Mouse (Mus musculus): ENCODE measurements at regions not wholly inside any gene's neighbourhood (a gene's known extent, or its start where the extent isn't known, plus 50 kb on each side); places are given as distances from the start of the nearest gene placed in this dataset.

- Histone ChIP-seq H3K9me3 (ENCODE audit: control insufficient read depth, low read length) (no peaks in the 10 kb centered on the region), H3K4me2 (no peak overlapping the region), H3K4me3 (ENCODE audit: low read depth, low read length) (no peak overlapping the region), H3K4me1 (ENCODE audit: control insufficient read depth, insufficient read depth, low read length) (no peaks in the 10 kb centered on the region), H3K27ac (ENCODE audit: low read depth, low read length) (no peak overlapping the region), H3K9ac (ENCODE audit: low read length) (no peak overlapping the region), H3K36me3 (ENCODE audit: control insufficient read depth, insufficient read depth, low read length) (no peaks in the 10 kb centered on the region), H3K27me3 (ENCODE audit: control insufficient read depth, insufficient read depth, low read length) (no peaks in the 10 kb centered on the region)
- ATAC-seq (ENCODE audit: low FRiP score) (no peak), DNase-seq (ENCODE audit: low spot score, missing footprints) (no peak)
- 86% methylated on average over 2 of the region's 2 CpGs for WGBS
Measured at GRCm38 (mm10) chr10:38147421-38147820, 674.2 kb downstream of the Rfpl4b start.

GRCm38 (mm10) chr10:38139196-38139595 lies 682.4 kb downstream of the Rfpl4b start:
- Histone ChIP-seq H3K4me1 (ENCODE audit: control insufficient read depth, insufficient read depth, low read length) (no peaks in the 10 kb centered on the region), H3K4me3 (ENCODE audit: low read depth, low read length) (no peak overlapping the region), H3K9ac (ENCODE audit: low read length) (no peak overlapping the region), H3K4me2 (no peak overlapping the region), H3K9me3 (ENCODE audit: control insufficient read depth, low read length) (no peaks in the 10 kb centered on the region), H3K27ac (ENCODE audit: low read depth, low read length) (no peak overlapping the region), H3K27me3 (ENCODE audit: control insufficient read depth, insufficient read depth, low read length) (no peaks in the 10 kb centered on the region), H3K36me3 (ENCODE audit: control insufficient read depth, insufficient read depth, low read length) (no peaks in the 10 kb centered on the region)
- DNase-seq (ENCODE audit: low spot score, missing footprints) (no peak), ATAC-seq (ENCODE audit: low FRiP score) (no peak)

DNA sequence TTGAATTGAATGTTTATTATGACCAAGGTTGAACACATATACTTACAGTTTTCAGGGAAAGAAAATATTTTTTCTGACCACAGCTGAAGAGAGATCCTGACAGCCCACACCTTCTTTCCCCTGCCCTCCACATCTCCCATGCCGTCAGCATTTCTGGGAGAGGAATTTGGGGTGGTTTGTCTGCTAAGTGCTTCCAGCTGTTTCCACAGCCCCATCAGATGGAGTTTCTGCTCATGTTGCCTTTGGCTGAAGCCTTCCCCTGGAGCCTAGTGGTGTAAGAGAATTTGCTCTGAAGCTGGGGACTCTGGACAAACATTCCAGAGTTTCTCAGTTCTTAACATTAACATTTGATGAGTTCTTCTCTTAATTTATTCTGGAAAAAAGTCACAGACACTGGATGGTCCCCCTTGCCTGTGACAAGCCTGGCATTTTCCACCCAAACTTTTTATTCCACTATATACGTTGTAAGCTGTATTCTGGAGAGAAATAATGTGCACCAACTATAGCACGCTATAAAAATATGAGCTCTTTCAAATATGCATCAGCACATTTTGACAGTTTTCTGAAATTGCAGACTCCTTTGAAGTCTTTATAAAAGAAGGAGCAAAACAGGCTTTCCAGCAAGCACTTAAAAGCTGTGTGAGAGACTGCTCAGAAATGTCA lies 699.5 kb downstream of the Rfpl4b start:
- 79% methylated on average over 3 of the region's 3 CpGs for WGBS
- Histone ChIP-seq H3K9me3 (ENCODE audit: control insufficient read depth, low read length) (no peaks in the 10 kb centered on the region), H3K27me3 (ENCODE audit: control insufficient read depth, insufficient read depth, low read length) (no peaks in the 10 kb centered on the region), H3K9ac (ENCODE audit: low read length) (no peak overlapping the region), H3K4me1 (ENCODE audit: control insufficient read depth, insufficient read depth, low read length) (no peaks in the 10 kb centered on the region), H3K36me3 (ENCODE audit: control insufficient read depth, insufficient read depth, low read length) (no peaks in the 10 kb centered on the region), H3K4me3 (ENCODE audit: low read depth, low read length) (no peak overlapping the region), H3K4me2 (no peak overlapping the region), H3K27ac (ENCODE audit: low read depth, low read length) (no peak overlapping the region)
- DNase-seq (ENCODE audit: low spot score, missing footprints) = no peak
- ATAC-seq (ENCODE audit: low FRiP score) = no peak

DNA sequence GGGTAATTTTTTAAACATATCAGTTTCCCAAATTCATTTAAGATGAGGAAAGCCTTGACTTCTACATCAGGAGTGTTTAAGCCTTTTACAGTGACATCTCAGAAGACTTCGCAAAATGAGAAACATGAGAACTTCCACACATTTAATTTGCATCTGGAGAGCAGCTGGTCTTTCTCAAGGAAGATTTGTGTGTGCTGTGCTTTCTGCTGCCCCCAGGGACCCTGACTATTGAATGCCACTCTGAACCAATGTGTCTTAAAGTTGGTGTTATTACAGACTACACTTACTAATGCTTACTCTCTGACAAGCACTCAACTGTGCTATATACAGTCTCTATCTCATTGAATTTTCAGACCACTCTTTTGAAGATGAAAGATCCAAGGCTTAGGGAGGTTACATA lies 703.0 kb downstream of the Rfpl4b start:
- no peak overlapping the region for H3K4me3 ChIP-seq (ENCODE audit: low read depth, low read length)
- H3K36me3 ChIP-seq (ENCODE audit: control insufficient read depth, insufficient read depth, low read length) = no peaks in the 10 kb centered on the region
- no peak overlapping the region for H3K9ac ChIP-seq (ENCODE audit: low read length)
- H3K4me2 ChIP-seq = no peak overlapping the region
- H3K27ac ChIP-seq (ENCODE audit: low read depth, low read length) = no peak overlapping the region
- 89% methylated on average over 1 of the region's 1 CpGs for WGBS
- DNase-seq (ENCODE audit: low spot score, missing footprints) (no peak), ATAC-seq (ENCODE audit: low FRiP score) (no peak)
- no peaks in the 10 kb centered on the region for H3K9me3 ChIP-seq (ENCODE audit: control insufficient read depth, low read length)
- H3K4me1 ChIP-seq (ENCODE audit: control insufficient read depth, insufficient read depth, low read length) = no peaks in the 10 kb centered on the region
- H3K27me3 ChIP-seq (ENCODE audit: control insufficient read depth, insufficient read depth, low read length) = no peaks in the 10 kb centered on the region

GRCm38 (mm10) chr10:38116516-38116915 lies 705.1 kb downstream of the Rfpl4b start:
- Histone ChIP-seq H3K9me3 (ENCODE audit: control insufficient read depth, low read length) (no peaks in the 10 kb centered on the region), H3K27ac (ENCODE audit: low read depth, low read length) (no peak overlapping the region), H3K27me3 (ENCODE audit: control insufficient read depth, insufficient read depth, low read length) (no peaks in the 10 kb centered on the region), H3K9ac (ENCODE audit: low read length) (no peak overlapping the region), H3K4me2 (no peak overlapping the region), H3K4me1 (ENCODE audit: control insufficient read depth, insufficient read depth, low read length) (no peaks in the 10 kb centered on the region), H3K36me3 (ENCODE audit: control insufficient read depth, insufficient read depth, low read length) (no peaks in the 10 kb centered on the region), H3K4me3 (ENCODE audit: low read depth, low read length) (no peak overlapping the region)
- WGBS = 86% methylated on average over 1 of the region's 1 CpGs
- ATAC-seq (ENCODE audit: low FRiP score) = no peak
- no peak for DNase-seq (ENCODE audit: low spot score, missing footprints)

DNA sequence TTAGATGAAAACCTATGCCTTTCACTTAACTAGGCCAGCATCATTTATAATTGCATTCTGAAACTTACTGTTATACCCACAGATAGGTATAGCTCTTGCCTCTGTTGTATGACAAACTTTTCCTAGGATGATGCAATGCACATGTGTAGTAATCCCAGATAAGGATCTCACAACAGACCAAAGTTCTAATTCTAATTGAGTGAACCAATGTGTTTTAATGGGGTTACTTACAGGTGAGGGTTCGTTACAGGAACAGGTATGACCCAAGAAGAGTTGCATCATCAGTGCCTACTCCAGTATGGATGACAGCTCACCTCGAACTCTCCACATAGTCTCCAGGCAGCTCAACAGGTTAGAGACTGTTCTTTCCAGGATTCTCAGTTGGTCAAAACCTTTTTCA lies 707.4 kb downstream of the Rfpl4b start:
- ATAC-seq (ENCODE audit: low FRiP score) (no peak), DNase-seq (ENCODE audit: low spot score, missing footprints) (no peak)
- H3K4me3 ChIP-seq (ENCODE audit: low read depth, low read length) = no peak overlapping the region
- no peak overlapping the region for H3K4me2 ChIP-seq
- no peak overlapping the region for H3K27ac ChIP-seq (ENCODE audit: low read depth, low read length)
- 84% methylated on average over 2 of the region's 2 CpGs for WGBS
- H3K9me3 ChIP-seq (ENCODE audit: control insufficient read depth, low read length) = no peaks in the 10 kb centered on the region
- H3K27me3 ChIP-seq (ENCODE audit: control insufficient read depth, insufficient read depth, low read length) = no peaks in the 10 kb centered on the region
- H3K4me1 ChIP-seq (ENCODE audit: control insufficient read depth, insufficient read depth, low read length) = no peaks in the 10 kb centered on the region
- H3K36me3 ChIP-seq (ENCODE audit: control insufficient read depth, insufficient read depth, low read length) = no peaks in the 10 kb centered on the region
- no peak overlapping the region for H3K9ac ChIP-seq (ENCODE audit: low read length)

DNA sequence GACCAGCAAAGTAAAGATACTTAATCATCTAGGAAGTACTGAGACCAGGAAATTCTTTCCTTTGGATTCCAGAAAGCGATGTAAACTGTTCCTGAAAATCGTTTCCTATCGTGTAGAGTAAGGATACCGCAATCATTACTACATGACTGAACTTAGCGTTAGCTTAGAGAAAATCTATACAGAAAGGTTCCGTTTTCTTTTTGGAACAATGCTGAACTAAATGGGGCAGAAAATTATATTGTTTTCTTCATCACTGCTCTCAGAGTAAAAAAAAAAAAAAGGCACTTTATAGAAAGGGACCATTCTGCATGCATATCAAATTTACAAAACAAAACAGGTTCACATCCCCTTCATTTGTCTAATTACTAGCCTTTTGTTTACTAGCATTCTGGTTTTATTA lies 713.0 kb downstream of the Rfpl4b start:
- Histone ChIP-seq H3K36me3 (ENCODE audit: control insufficient read depth, insufficient read depth, low read length) (no peaks in the 10 kb centered on the region), H3K27me3 (ENCODE audit: control insufficient read depth, insufficient read depth, low read length) (no peaks in the 10 kb centered on the region), H3K9me3 (ENCODE audit: control insufficient read depth, low read length) (no peaks in the 10 kb centered on the region), H3K4me2 (no peak overlapping the region), H3K9ac (ENCODE audit: low read length) (no peak overlapping the region), H3K4me1 (ENCODE audit: control insufficient read depth, insufficient read depth, low read length) (no peaks in the 10 kb centered on the region), H3K4me3 (ENCODE audit: low read depth, low read length) (no peak overlapping the region), H3K27ac (ENCODE audit: low read depth, low read length) (no peak overlapping the region)
- 91% methylated on average over 6 of the region's 6 CpGs for WGBS
- no peak for DNase-seq (ENCODE audit: low spot score, missing footprints)
- no peak for ATAC-seq (ENCODE audit: low FRiP score)

DNA sequence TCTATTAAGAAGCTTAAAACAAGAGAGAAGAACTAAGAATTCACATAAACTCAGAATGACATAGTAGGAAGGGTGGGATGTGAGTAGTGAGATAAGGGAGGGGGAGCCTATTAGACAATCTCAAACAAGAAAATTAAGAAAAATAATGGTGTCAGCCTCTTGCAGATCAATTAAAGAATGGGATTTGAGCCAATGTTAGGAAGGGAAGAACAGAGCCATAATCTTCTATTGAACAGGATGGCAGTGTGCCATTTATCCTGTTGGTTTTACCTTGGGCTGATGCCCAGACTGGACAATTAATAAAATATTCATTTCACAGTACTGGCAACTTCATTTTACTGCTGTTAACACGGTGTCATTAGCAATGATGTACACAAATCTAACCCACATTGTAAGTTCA lies 718.0 kb downstream of the Rfpl4b start:
- WGBS = 78% methylated on average over 1 of the region's 1 CpGs

DNA sequence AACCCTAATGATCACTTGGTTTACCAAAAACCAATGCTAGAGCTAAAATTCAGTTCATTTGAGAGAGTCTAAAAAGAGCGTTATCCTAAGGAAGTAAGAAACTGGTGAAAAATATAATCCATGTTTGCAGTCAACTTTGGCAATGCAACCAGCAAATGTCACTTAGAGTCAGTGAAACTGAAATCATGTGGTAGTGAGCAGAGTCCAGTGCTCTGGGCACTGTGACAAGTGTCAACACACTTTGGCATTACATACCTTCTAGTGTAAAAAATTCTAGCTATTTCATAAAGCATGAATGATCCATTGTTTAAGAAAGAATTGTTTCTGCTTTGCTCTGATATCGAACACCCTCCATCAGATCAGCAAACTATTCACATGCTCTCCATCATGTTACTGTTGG lies 743.1 kb downstream of the Rfpl4b start:
- DNase-seq (ENCODE audit: low spot score, missing footprints) = no peak
- H3K36me3 ChIP-seq (ENCODE audit: control insufficient read depth, insufficient read depth, low read length) = no peaks in the 10 kb centered on the region
- H3K27me3 ChIP-seq (ENCODE audit: control insufficient read depth, insufficient read depth, low read length) = no peaks in the 10 kb centered on the region
- ATAC-seq (ENCODE audit: low FRiP score) = no peak
- H3K9ac ChIP-seq (ENCODE audit: low read length) = no peak overlapping the region
- H3K9me3 ChIP-seq (ENCODE audit: control insufficient read depth, low read length) = no peaks in the 10 kb centered on the region
- H3K4me1 ChIP-seq (ENCODE audit: control insufficient read depth, insufficient read depth, low read length) = no peaks in the 10 kb centered on the region
- H3K4me3 ChIP-seq (ENCODE audit: low read depth, low read length) = no peak overlapping the region
- no peak overlapping the region for H3K4me2 ChIP-seq
- no peak overlapping the region for H3K27ac ChIP-seq (ENCODE audit: low read depth, low read length)
- 93% methylated on average over 2 of the region's 2 CpGs for WGBS

More for the DNA sequence above, 718.0 kb downstream of the Rfpl4b start:
- Histone ChIP-seq H3K4me3 (ENCODE audit: low read depth, low read length) (no peak overlapping the region), H3K27me3 (ENCODE audit: control insufficient read depth, insufficient read depth, low read length) (no peaks in the 10 kb centered on the region), H3K9ac (ENCODE audit: low read length) (no peak overlapping the region), H3K9me3 (ENCODE audit: control insufficient read depth, low read length) (no peaks in the 10 kb centered on the region), H3K4me1 (ENCODE audit: control insufficient read depth, insufficient read depth, low read length) (no peaks in the 10 kb centered on the region), H3K4me2 (no peak overlapping the region), H3K27ac (ENCODE audit: low read depth, low read length) (no peak overlapping the region), H3K36me3 (ENCODE audit: control insufficient read depth, insufficient read depth, low read length) (no peaks in the 10 kb centered on the region)
- no peak for ATAC-seq (ENCODE audit: low FRiP score)
- DNase-seq (ENCODE audit: low spot score, missing footprints) = no peak

GRCm38 (mm10) chr10:38072394-38072793 lies 749.2 kb downstream of the Rfpl4b start:
- no peak for ATAC-seq (ENCODE audit: low FRiP score)
- Histone ChIP-seq H3K36me3 (ENCODE audit: control insufficient read depth, insufficient read depth, low read length) (no peaks in the 10 kb centered on the region), H3K27ac (ENCODE audit: low read depth, low read length) (no peak overlapping the region), H3K9me3 (ENCODE audit: control insufficient read depth, low read length) (no peaks in the 10 kb centered on the region), H3K9ac (ENCODE audit: low read length) (no peak overlapping the region), H3K4me2 (no peak overlapping the region), H3K27me3 (ENCODE audit: control insufficient read depth, insufficient read depth, low read length) (no peaks in the 10 kb centered on the region), H3K4me3 (ENCODE audit: low read depth, low read length) (no peak overlapping the region), H3K4me1 (ENCODE audit: control insufficient read depth, insufficient read depth, low read length) (no peaks in the 10 kb centered on the region)
- WGBS = 74% methylated on average over 1 of the region's 1 CpGs
- DNase-seq (ENCODE audit: low spot score, missing footprints) = no peak
